In genomic region chr1:191324733-191325590, GRCm38 (mm10) we compare ENCODE assay signal across 8 mouse cellular contexts. TPM values are rescaled to one million over a fixed set of nuclear protein-coding genes. Genes with fewer than 3 reads are reported as not detected.
DNase-seq lines count a peak whose midpoint lies in the region; ATAC-seq lines count a peak whose summit lies in the region.

No protein-coding gene starts in this region.

- intact Hi-C loops in heart, postnatal 25 days (cut with DNase I), result loop anchor here (10.0 kb wide), 1 partner anchor 390 kb away; the partner anchor contains the start of gene Lpgat1

- peak overlapping the region; percentile 91 for H3K4me2 ChIP-seq in heart, embryonic 16.5 days (ENCODE audit: low read depth, low read length)
- no peak overlapping the region for H3K4me2 ChIP-seq in embryonic facial prominence, embryonic 11.5 days (ENCODE audit: low read depth, low read length)
- peak overlapping the region; percentile 79 for H3K4me2 ChIP-seq in hindbrain, embryonic 16.5 days (ENCODE audit: low read length)
- H3K4me2 ChIP-seq in midbrain, embryonic 11.5 days, result no peak overlapping the region

- no peaks in the 10 kb centered on the region for H3K27me3 ChIP-seq in heart, embryonic 16.5 days (ENCODE audit: control insufficient read depth, insufficient read depth, low read length)
- H3K27me3 ChIP-seq in embryonic facial prominence, embryonic 11.5 days (ENCODE audit: control insufficient read depth, insufficient read depth, low read length), result no peaks in the 10 kb centered on the region
- H3K27me3 ChIP-seq in hindbrain, embryonic 16.5 days (replicated peaks; ENCODE audit: control insufficient read depth, insufficient read depth, low read length), result no peaks in the 10 kb centered on the region
- H3K27me3 ChIP-seq in midbrain, embryonic 11.5 days (ENCODE audit: control insufficient read depth, insufficient read depth, low read length), result no peaks in the 10 kb centered on the region

- 69% methylated on average over 7 of the region's 7 CpGs for WGBS in heart, embryonic 16.5 days
- WGBS in embryonic facial prominence, embryonic 11.5 days, result 85% methylated on average over 7 of the region's 7 CpGs
- WGBS in hindbrain, embryonic 16.5 days, result 87% methylated on average over 7 of the region's 7 CpGs
- WGBS in midbrain, embryonic 11.5 days, result 84% methylated on average over 7 of the region's 7 CpGs

- H3K4me1 ChIP-seq in heart, embryonic 16.5 days (ENCODE audit: control insufficient read depth, insufficient read depth, low read length), result peaks cover 20% of the 10 kb centered on the region
- no peaks in the 10 kb centered on the region for H3K4me1 ChIP-seq in embryonic facial prominence, embryonic 11.5 days (ENCODE audit: control insufficient read depth, insufficient read depth, low read length)
- peaks cover 19% of the 10 kb centered on the region for H3K4me1 ChIP-seq in hindbrain, embryonic 16.5 days (ENCODE audit: control insufficient read depth, insufficient read depth, low read depth, low read length)
- H3K4me1 ChIP-seq in midbrain, embryonic 11.5 days (ENCODE audit: control insufficient read depth, insufficient read depth, low read length), result peaks cover 11% of the 10 kb centered on the region

- ATAC-seq in heart, embryonic 16.5 days (replicated peaks; ENCODE audit: extremely low read depth, insufficient read depth, low FRiP score), result no peak
- no peak; the same call in 1 of the 2 replicates for ATAC-seq in embryonic facial prominence, embryonic 11.5 days (replicated peaks; ENCODE audit: insufficient number of reproducible peaks, low FRiP score, low TSS enrichment, low read depth)
- peak; percentile 2; the same call in 1 of the 2 replicates for ATAC-seq in hindbrain, embryonic 16.5 days
- ATAC-seq in midbrain, embryonic 11.5 days (ENCODE audit: low FRiP score), result no peak

- H3K9ac ChIP-seq in heart, embryonic 16.5 days (ENCODE audit: low read length), result peak overlapping the region; percentile 81
- H3K9ac ChIP-seq in embryonic facial prominence, embryonic 11.5 days (replicated peaks; ENCODE audit: low read length), result peak overlapping the region; percentile 47
- peak overlapping the region; percentile 65 for H3K9ac ChIP-seq in hindbrain, embryonic 16.5 days (ENCODE audit: low read depth, low read length)
- H3K9ac ChIP-seq in midbrain, embryonic 11.5 days (ENCODE audit: low read length), result peak overlapping the region; percentile 40

- peak overlapping the region; percentile 64 for H3K4me3 ChIP-seq in heart, embryonic 16.5 days (ENCODE audit: low read length)
- no peak overlapping the region for H3K4me3 ChIP-seq in embryonic facial prominence, embryonic 11.5 days (ENCODE audit: low read depth, low read length)
- H3K4me3 ChIP-seq in hindbrain, embryonic 16.5 days (ENCODE audit: low read length), result peak overlapping the region; percentile 88
- no peak overlapping the region for H3K4me3 ChIP-seq in midbrain, embryonic 11.5 days (ENCODE audit: low read depth, low read length)

- no peaks in the 10 kb centered on the region for H3K9me3 ChIP-seq in heart, embryonic 16.5 days (replicated peaks; ENCODE audit: control insufficient read depth, low read length)
- H3K9me3 ChIP-seq in embryonic facial prominence, embryonic 11.5 days (replicated peaks; ENCODE audit: control insufficient read depth, low read length), result no peaks in the 10 kb centered on the region
- no peaks in the 10 kb centered on the region for H3K9me3 ChIP-seq in hindbrain, embryonic 16.5 days (ENCODE audit: control insufficient read depth, low read length)
- H3K9me3 ChIP-seq in midbrain, embryonic 11.5 days (ENCODE audit: control insufficient read depth, low read length), result no peaks in the 10 kb centered on the region

- H3K27ac ChIP-seq in heart, embryonic 16.5 days (ENCODE audit: low read length), result no peak overlapping the region
- no peak overlapping the region for H3K27ac ChIP-seq in embryonic facial prominence, embryonic 11.5 days (replicated peaks; ENCODE audit: low read depth, low read length)
- peak overlapping the region; percentile 88 for H3K27ac ChIP-seq in hindbrain, embryonic 16.5 days (ENCODE audit: low read depth, low read length)
- H3K27ac ChIP-seq in midbrain, embryonic 11.5 days (ENCODE audit: low read depth, low read length), result no peak overlapping the region

- H3K36me3 ChIP-seq in heart, embryonic 16.5 days (ENCODE audit: control insufficient read depth, insufficient read depth), result no peaks in the 10 kb centered on the region
- no peaks in the 10 kb centered on the region for H3K36me3 ChIP-seq in embryonic facial prominence, embryonic 11.5 days (replicated peaks; ENCODE audit: control insufficient read depth, insufficient read depth, low read depth, low read length)
- no peaks in the 10 kb centered on the region for H3K36me3 ChIP-seq in hindbrain, embryonic 16.5 days (ENCODE audit: control insufficient read depth, insufficient read depth, low read length)
- H3K36me3 ChIP-seq in midbrain, embryonic 11.5 days (ENCODE audit: control insufficient read depth, insufficient read depth, low read length), result no peaks in the 10 kb centered on the region

- no peak for DNase-seq in heart, postnatal 25 days (ENCODE audit: low spot score)
- DNase-seq in embryonic facial prominence, embryonic 11.5 days (ENCODE audit: low spot score), result no peak
- DNase-seq in midbrain, embryonic 11.5 days (ENCODE audit: low spot score, missing footprints), result peak; percentile 65
- no peak for DNase-seq in cerebellum, adult 8-10 months
- no peak for DNase-seq in kidney, postnatal 36 days
- no peak for DNase-seq in MN1 (ENCODE audit: low spot score)

RNA-seq across cellular contexts. Expression of gene Tmem206, which starts 0.8 kb away (rescaled TPM):
- polyA plus RNA-seq in heart, embryonic 16.5 days (2015; fragmentation: Nextera tagmentation; extraction: Ambion mirVana), result 16.5 and 19.4 TPM in 2 replicates
- 1 to 10 TPM; 3.5 to 4.1 TPM for total RNA-seq in heart, postnatal 25 days (2021)
- 29.6 and 30.8 TPM in 2 replicates for polyA plus RNA-seq in embryonic facial prominence, embryonic 11.5 days (2014; fragmentation: Nextera tagmentation; extraction: Ambion mirVana)
- polyA plus RNA-seq in hindbrain, embryonic 16.5 days (2015; fragmentation: Nextera tagmentation; extraction: Ambion mirVana), result 33.1 and 35.1 TPM in 2 replicates
- 38.5 and 39.1 TPM in 2 replicates for polyA plus RNA-seq in midbrain, embryonic 11.5 days (2014; fragmentation: Nextera tagmentation; extraction: Ambion mirVana)

RNA-seq across cellular contexts. Expression of gene Nenf, which starts 7.0 kb away (rescaled TPM):
- 112 and 114 TPM in 2 replicates for polyA plus RNA-seq in heart, embryonic 16.5 days (2015; fragmentation: Nextera tagmentation; extraction: Ambion mirVana)
- total RNA-seq in heart, postnatal 25 days (2021), result 100 to 1,000 TPM in 1 of 2 experiments, 10 to 100 TPM in 1; 98.8 to 102 TPM
- 74.3 and 77.8 TPM in 2 replicates for polyA plus RNA-seq in embryonic facial prominence, embryonic 11.5 days (2014; fragmentation: Nextera tagmentation; extraction: Ambion mirVana)
- 141 and 149 TPM in 2 replicates for polyA plus RNA-seq in hindbrain, embryonic 16.5 days (2015; fragmentation: Nextera tagmentation; extraction: Ambion mirVana)
- polyA plus RNA-seq in midbrain, embryonic 11.5 days (2014; fragmentation: Nextera tagmentation; extraction: Ambion mirVana), result 70.5 and 77.9 TPM in 2 replicates

Comparison
In these comparisons a context has a peak if more than half of its experiments do, and no peak if none do; other contexts are left out.
1. H3K4me2 ChIP-seq: peak in heart, embryonic 16.5 days (single experiment) and hindbrain, embryonic 16.5 days (single experiment); none in embryonic facial prominence, embryonic 11.5 days (single experiment) and midbrain, embryonic 11.5 days (single experiment).
2. H3K4me3 ChIP-seq: peak in heart, embryonic 16.5 days (single experiment) and hindbrain, embryonic 16.5 days (single experiment); none in embryonic facial prominence, embryonic 11.5 days (single experiment) and midbrain, embryonic 11.5 days (single experiment).
3. Peak in every context shown above with its lines, with median percentiles within 50 percentile points of each other: H3K9ac ChIP-seq.